Mouse (Mus musculus) liver, embryonic 12.5 days (tissue): Measurements from ENCODE around the gene Pdss2. TPM values are rescaled to one million over a fixed set of nuclear protein-coding genes. Genes with fewer than 3 reads are reported as not detected.
A peak's percentile ranks its signal among the peaks of the same experiment; 100 is the strongest.

Experiments
- ATAC-seq: fragments of 200-750 bp; cut with Nextera tagmentation; 2 replicates; pipeline ENCODE4 v1.8.0; 2017; ENCODE audit warnings: moderate number of reproducible peaks, mild to moderate bottlenecking, moderate library complexity
- H3K27ac ChIP-seq: fragments of 300-500 bp; sonication (generic); 2 replicates; pipeline ENCODE4 v1.5.1; 2016; ENCODE audit warnings: mild to moderate bottlenecking
- H3K27me3 ChIP-seq: fragments of 300-500 bp; sonication (generic); replicated peaks from 2 replicates; pipeline ENCODE4 v1.6.1; 2016; ENCODE audit warnings: mild to moderate bottlenecking, moderate library complexity
- H3K36me3 ChIP-seq: fragments of 300-500 bp; sonication (generic); 2 replicates; pipeline ENCODE4 v1.6.1; 2016; ENCODE audit warnings: mild to moderate bottlenecking, moderate library complexity
- H3K4me1 ChIP-seq: fragments of 300-500 bp; sonication (generic); 2 replicates; pipeline ENCODE4 v1.6.1; 2016
- H3K4me2 ChIP-seq: fragments of 300-500 bp; sonication (generic); 2 replicates; pipeline ENCODE4 v1.6.1; 2016; ENCODE audit warnings: mild to moderate bottlenecking, moderate library complexity
- H3K4me3 ChIP-seq: fragments of 300-500 bp; sonication (generic); 2 replicates; pipeline ENCODE4 v1.5.1; 2016; ENCODE audit warnings: mild to moderate bottlenecking, moderate library complexity
- H3K9ac ChIP-seq: fragments of 300-500 bp; sonication (generic); 2 replicates; pipeline ENCODE4 v1.6.1; 2016; ENCODE audit warnings: mild to moderate bottlenecking, moderate library complexity
- H3K9me3 ChIP-seq: fragments of 300-500 bp; sonication (generic); replicated peaks from 2 replicates; pipeline ENCODE4 v1.6.1; 2016; ENCODE audit warnings: mild to moderate bottlenecking, moderate library complexity
- WGBS: fragments of 180-500 bp; shearing (Covaris S2); methylation state at CpG from one replicate; pipeline ENCODE4 v1.1.7; 2016; ENCODE audit not compliant: insufficient replicate concordance; 5-methylcytosine and 5-hydroxymethylcytosine counted together
- polyA plus RNA-seq: library from polyadenylated mRNA; unstranded; fragments of >200 nt; fragmentation: Nextera tagmentation; extraction: Ambion mirVana; gene quantifications from 2 replicates; pipeline ENCODE4 v1.2.1, GENCODE M21; 2016

Gene Pdss2
- polyA plus RNA-seq, 1 experiment from 2014 or later, result 10.2 TPM

GRCm38 (mm10) chr10:43422061-43422770, 200.9 kb downstream of the Pdss2 start:
- Histone ChIP-seq H3K4me3 (no peak overlapping the region), H3K4me2 (no peak overlapping the region), H3K27me3 (no peaks in the 10 kb centered on the region), H3K9ac (no peak overlapping the region), H3K4me1 (peaks cover 8% of the 10 kb centered on the region; the same call in 1 of the 2 replicates), H3K9me3 (no peaks in the 10 kb centered on the region), H3K36me3 (no peaks in the 10 kb centered on the region), H3K27ac (no peak overlapping the region)
- 80% methylated on average over 15 of the region's 15 CpGs for WGBS
- no peak for ATAC-seq

DNA sequence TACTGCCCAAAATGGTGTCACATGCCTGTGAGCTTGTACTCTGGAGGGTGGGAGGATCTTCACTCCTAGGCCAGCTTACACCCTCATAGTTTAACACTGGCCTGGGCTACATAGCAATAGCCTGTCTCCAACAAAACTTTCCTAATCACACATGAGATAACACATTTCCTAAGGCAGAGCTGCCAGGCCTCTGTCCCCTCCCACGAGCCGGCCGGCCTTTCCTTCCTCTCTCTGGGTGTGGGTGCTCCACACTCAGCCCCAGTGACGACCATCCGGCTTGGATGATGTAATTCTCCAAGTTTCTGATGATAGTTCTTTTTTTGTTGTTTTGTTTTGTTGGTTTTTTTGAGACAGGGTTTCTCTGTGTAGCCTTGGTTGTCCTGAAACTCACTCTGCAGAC, 203.3 kb downstream of the Pdss2 start:
- H3K36me3 ChIP-seq, result no peaks in the 10 kb centered on the region
- no peak overlapping the region for H3K4me2 ChIP-seq
- H3K4me1 ChIP-seq, result peaks cover 8% of the 10 kb centered on the region; the same call in 1 of the 2 replicates
- H3K27ac ChIP-seq, result no peak overlapping the region
- H3K27me3 ChIP-seq, result no peaks in the 10 kb centered on the region
- no peak overlapping the region for H3K4me3 ChIP-seq
- 27% methylated on average over 5 of the region's 5 CpGs for whole genome bisulfite sequencing
- H3K9ac ChIP-seq, result no peak overlapping the region
- no peak for ATAC-seq
- no peaks in the 10 kb centered on the region for H3K9me3 ChIP-seq

DNA sequence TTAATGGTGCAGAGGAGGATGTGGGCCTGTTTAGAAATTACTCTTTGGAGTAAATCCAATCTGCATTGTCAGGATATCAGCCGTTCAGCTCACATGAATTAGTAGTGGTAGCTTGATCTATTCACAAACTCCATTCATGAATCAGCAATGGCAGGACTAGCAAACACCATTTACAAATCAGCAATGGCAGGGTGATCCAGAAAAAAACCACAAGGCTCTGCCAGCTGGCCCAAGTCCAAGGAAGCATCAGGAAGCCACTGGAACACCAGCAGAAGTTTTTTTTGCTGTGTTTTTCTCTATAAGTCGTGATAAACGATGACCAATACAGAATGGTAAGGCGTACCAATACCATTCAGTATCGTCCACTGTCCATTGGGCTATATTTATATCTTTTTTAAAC, 209.3 kb downstream of the Pdss2 start:
- no peak overlapping the region for H3K4me3 ChIP-seq
- WGBS, result 86% methylated on average over 5 of the region's 5 CpGs
- H3K4me2 ChIP-seq, result no peak overlapping the region
- H3K4me1 ChIP-seq, result no peaks in the 10 kb centered on the region
- no peak overlapping the region for H3K9ac ChIP-seq
- H3K27me3 ChIP-seq, result no peaks in the 10 kb centered on the region
- H3K36me3 ChIP-seq, result no peaks in the 10 kb centered on the region
- no peaks in the 10 kb centered on the region for H3K9me3 ChIP-seq
- no peak overlapping the region for H3K27ac ChIP-seq
- ATAC-seq, result no peak

DNA sequence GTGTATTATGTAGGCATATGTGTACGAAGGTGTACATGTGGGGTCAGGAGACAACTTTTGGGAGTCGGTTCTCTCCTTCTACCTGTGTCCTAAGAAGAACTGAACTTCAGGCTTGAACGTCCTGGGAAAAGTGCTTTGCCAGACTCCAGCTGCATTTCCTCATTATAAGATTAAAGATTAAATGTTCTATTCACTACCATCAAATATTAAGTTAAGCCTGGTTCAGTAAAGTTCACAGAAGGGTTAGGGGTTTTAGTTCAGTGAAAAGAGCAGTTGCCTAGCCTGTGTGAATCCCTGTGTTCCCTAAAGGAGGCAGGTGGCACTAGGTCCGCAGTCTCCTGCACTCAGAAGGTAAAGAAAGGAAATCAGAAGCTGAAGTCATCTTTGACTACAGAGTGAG, 213.0 kb downstream of the Pdss2 start:
- Histone ChIP-seq H3K4me2 (no peak overlapping the region), H3K9me3 (no peaks in the 10 kb centered on the region), H3K27ac (no peak overlapping the region), H3K4me3 (no peak overlapping the region), H3K9ac (no peak overlapping the region), H3K4me1 (no peaks in the 10 kb centered on the region), H3K27me3 (no peaks in the 10 kb centered on the region), H3K36me3 (no peaks in the 10 kb centered on the region)
- ATAC-seq, result no peak
- 73% methylated on average over 4 of the region's 4 CpGs for WGBS

DNA sequence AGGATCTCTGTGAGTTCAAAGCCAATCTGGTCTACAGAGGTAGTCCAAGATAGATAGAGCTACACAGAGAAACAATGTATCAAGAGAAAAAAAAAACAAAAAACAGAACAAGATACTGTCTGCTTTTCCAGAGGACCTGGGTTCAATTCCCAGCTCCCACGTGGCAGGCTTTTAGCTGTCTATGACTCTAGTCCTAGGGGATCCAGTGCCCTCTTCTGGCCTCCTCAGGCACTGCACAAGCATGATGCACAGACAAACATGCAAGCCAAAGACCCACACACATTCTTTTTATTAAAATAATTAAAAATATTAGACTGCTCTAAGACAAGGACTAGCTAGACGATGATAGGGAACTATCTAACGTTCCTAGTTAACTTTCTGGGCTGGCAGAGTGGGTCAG, 214.5 kb downstream of the Pdss2 start:
- Histone ChIP-seq H3K27ac (no peak overlapping the region), H3K36me3 (no peaks in the 10 kb centered on the region)
- WGBS, result 79% methylated on average over 3 of the region's 3 CpGs

GRCm38 (mm10) chr10:43439492-43439941, 218.2 kb downstream of the Pdss2 start:
- Histone ChIP-seq H3K4me2 (no peak overlapping the region), H3K9ac (no peak overlapping the region), H3K27me3 (no peaks in the 10 kb centered on the region), H3K27ac (no peak overlapping the region), H3K4me1 (peaks cover 4% of the 10 kb centered on the region; the same call in 1 of the 2 replicates), H3K36me3 (no peaks in the 10 kb centered on the region), H3K4me3 (no peak overlapping the region), H3K9me3 (no peaks in the 10 kb centered on the region)
- WGBS, result 54% methylated on average over 7 of the region's 7 CpGs
- ATAC-seq, result no peak

More for the DNA sequence above, 214.5 kb downstream of the Pdss2 start:
- peaks cover 4% of the 10 kb centered on the region; the same call in 1 of the 2 replicates for H3K4me1 ChIP-seq
- H3K27me3 ChIP-seq, result no peaks in the 10 kb centered on the region
- no peak overlapping the region for H3K4me3 ChIP-seq
- H3K4me2 ChIP-seq, result no peak overlapping the region
- ATAC-seq, result no peak
- no peaks in the 10 kb centered on the region for H3K9me3 ChIP-seq
- H3K9ac ChIP-seq, result no peak overlapping the region

DNA sequence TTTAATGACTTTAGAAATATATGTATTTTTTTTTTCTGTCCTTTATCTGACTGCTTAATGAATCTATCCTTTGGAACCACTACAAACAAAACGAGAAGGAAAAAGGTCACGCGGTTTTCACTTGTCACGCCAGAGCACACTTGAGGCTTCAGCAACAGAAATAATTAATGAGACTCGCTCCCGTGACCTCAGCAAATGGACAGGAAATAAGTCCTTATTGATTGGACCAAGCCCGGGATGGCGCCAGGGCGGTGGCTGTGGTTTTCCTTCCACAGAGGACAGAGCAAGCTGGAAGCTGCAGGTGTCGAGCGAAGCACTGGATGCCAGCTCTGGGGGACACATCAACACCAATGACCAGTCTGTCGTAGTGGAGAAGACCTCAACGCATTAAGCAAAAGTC, 218.8 kb downstream of the Pdss2 start:
- no peaks in the 10 kb centered on the region for H3K27me3 ChIP-seq
- 51% methylated on average over 13 of the region's 13 CpGs for WGBS
- H3K27ac ChIP-seq, result no peak overlapping the region
- H3K9ac ChIP-seq, result no peak overlapping the region
- no peak for ATAC-seq
- no peaks in the 10 kb centered on the region for H3K36me3 ChIP-seq
- no peak overlapping the region for H3K4me2 ChIP-seq
- H3K4me3 ChIP-seq, result no peak overlapping the region
- no peaks in the 10 kb centered on the region for H3K9me3 ChIP-seq
- H3K4me1 ChIP-seq, result peaks cover 4% of the 10 kb centered on the region; the same call in 1 of the 2 replicates

DNA sequence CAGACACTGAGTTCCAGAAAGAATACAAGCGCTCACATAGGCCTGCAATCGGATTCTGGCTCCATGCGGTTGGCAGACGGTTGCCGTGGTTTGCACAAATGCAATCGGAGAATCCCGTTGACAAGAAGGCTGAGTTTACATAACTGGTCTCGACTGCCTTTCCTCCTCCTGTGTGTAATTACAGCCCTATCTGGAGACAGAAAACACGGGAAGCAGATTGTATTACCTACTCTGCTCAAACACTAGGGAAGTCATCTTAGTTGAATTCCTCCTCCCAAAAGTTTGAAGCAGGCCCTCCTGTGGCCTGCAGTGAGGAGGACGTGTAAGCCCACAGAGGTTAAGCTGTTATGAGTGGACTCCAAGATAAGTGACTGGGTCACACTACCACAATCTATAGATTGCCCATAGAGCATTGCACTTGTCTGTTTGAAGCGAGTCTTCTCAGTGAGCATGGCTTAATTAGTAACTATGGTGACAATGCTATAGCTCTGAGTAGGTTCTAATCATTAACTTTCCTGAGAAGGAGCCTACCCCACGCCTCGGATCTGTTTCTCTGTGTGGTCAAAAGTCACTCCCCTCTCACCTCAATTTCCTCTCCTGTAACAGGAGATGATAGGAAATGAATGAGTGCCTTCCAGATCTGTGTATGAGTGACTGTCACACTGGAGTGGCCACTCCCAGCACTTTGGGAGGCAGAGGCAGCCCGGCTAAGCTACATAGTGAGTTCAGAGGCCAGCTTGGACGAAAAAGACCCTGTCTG, 219.9 kb downstream of the Pdss2 start:
- Histone ChIP-seq H3K4me1 (peaks cover 4% of the 10 kb centered on the region; the same call in 1 of the 2 replicates), H3K27me3 (no peaks in the 10 kb centered on the region), H3K4me3 (no peak overlapping the region), H3K27ac (peak overlapping the region; percentile 4; the same call in 1 of the 2 replicates), H3K36me3 (no peaks in the 10 kb centered on the region), H3K4me2 (no peak overlapping the region), H3K9ac (no peak overlapping the region), H3K9me3 (peaks cover 3% of the 10 kb centered on the region; the same call in 1 of the 2 replicates)
- peak; percentile 66 for ATAC-seq
- WGBS, result 61% methylated on average over 15 of the region's 15 CpGs

GRCm38 (mm10) chr10:43448656-43449055, 227.4 kb downstream of the Pdss2 start:
- Histone ChIP-seq H3K4me3 (no peak overlapping the region), H3K4me1 (peaks cover 21% of the 10 kb centered on the region), H3K4me2 (no peak overlapping the region), H3K9ac (no peak overlapping the region), H3K27ac (no peak overlapping the region), H3K27me3 (0 out of 2 replicates have a peak, but pooled peaks cover 6% of the 10 kb centered on the region), H3K9me3 (peaks cover 3% of the 10 kb centered on the region; the same call in 1 of the 2 replicates), H3K36me3 (no peaks in the 10 kb centered on the region)
- 78% methylated on average over 3 of the region's 3 CpGs for WGBS
- no peak for ATAC-seq

GRCm38 (mm10) chr10:43451848-43452662, 230.8 kb downstream of the Pdss2 start:
- Histone ChIP-seq H3K4me3 (peak overlapping the region; percentile 38), H3K9ac (peak overlapping the region; percentile 36), H3K27me3 (0 out of 2 replicates have a peak, but pooled peaks cover 12% of the 10 kb centered on the region), H3K27ac (no peak overlapping the region), H3K4me1 (peaks cover 21% of the 10 kb centered on the region), H3K9me3 (no peaks in the 10 kb centered on the region), H3K4me2 (peak overlapping the region; percentile 62), H3K36me3 (no peaks in the 10 kb centered on the region)
- peak; percentile 51; the same call in 1 of the 2 replicates for ATAC-seq
- 22% methylated on average over 16 of the region's 16 CpGs for WGBS

DNA sequence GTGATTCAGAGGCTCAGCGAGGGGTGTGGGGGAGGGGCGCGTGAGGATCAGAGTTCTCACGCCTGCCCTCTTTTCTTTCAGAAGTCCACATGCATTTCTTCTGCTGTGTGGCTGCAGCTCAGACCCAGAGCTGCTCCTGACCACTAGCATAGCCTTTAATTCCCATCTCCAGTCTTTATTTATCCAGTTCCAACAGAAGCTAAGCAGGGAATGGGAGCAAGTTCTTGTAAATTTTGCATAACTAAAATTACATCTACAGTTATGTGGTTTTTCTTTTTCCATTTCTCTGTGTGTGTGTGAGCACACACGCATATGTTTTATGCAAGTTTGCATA, 231.3 kb downstream of the Pdss2 start:
- H3K36me3 ChIP-seq, result no peaks in the 10 kb centered on the region
- ATAC-seq, result no peak
- H3K4me3 ChIP-seq, result peak overlapping the region; percentile 38; the same call in 1 of the 2 replicates
- peak overlapping the region; percentile 62 for H3K4me2 ChIP-seq
- 20% methylated on average over 5 of the region's 5 CpGs for WGBS
- peaks cover 21% of the 10 kb centered on the region for H3K4me1 ChIP-seq
- H3K9ac ChIP-seq, result peak overlapping the region; percentile 36; the same call in 1 of the 2 replicates
- H3K9me3 ChIP-seq, result peaks cover 3% of the 10 kb centered on the region; the same call in 1 of the 2 replicates
- 0 out of 2 replicates have a peak, but pooled peaks cover 12% of the 10 kb centered on the region for H3K27me3 ChIP-seq
- H3K27ac ChIP-seq, result no peak overlapping the region
